In genomic region chr4:155250361-155251117, GRCm38 (mm10) we compare ENCODE assay signal across 8 mouse cellular contexts. TPM values are rescaled to one million over a fixed set of nuclear protein-coding genes. Genes with fewer than 3 reads are reported as not detected.
DNase-seq lines count a peak whose midpoint lies in the region; ATAC-seq lines count a peak whose summit lies in the region.

No protein-coding gene starts in this region.

- peak overlapping the region; percentile 93 for H3K4me2 ChIP-seq in heart, embryonic 12.5 days
- peak overlapping the region; percentile 93 for H3K4me2 ChIP-seq in kidney, embryonic 15.5 days

- ATAC-seq in heart, embryonic 12.5 days (ENCODE audit: insufficient number of reproducible peaks, low FRiP score) = no peak
- peak; percentile 22 for ATAC-seq in kidney, embryonic 15.5 days (replicated peaks; ENCODE audit: low FRiP score)
- peak; percentile 22 for ATAC-seq in megakaryocyte, adult 5-6 weeks (ENCODE audit: poor library complexity, severe bottlenecking)

- peaks cover 33% of the 10 kb centered on the region for H3K4me1 ChIP-seq in heart, embryonic 12.5 days (replicated peaks)
- peaks cover 54% of the 10 kb centered on the region for H3K4me1 ChIP-seq in kidney, embryonic 15.5 days

- peak overlapping the region; percentile 96 for H3K27ac ChIP-seq in heart, embryonic 12.5 days (ENCODE audit: poor library complexity, severe bottlenecking)
- peak overlapping the region; percentile 99 for H3K27ac ChIP-seq in kidney, embryonic 15.5 days

- H3K27me3 ChIP-seq in heart, embryonic 12.5 days (replicated peaks) = no peaks in the 10 kb centered on the region
- no peaks in the 10 kb centered on the region for H3K27me3 ChIP-seq in kidney, embryonic 15.5 days

- H3K9me3 ChIP-seq in heart, embryonic 12.5 days (replicated peaks) = no peaks in the 10 kb centered on the region
- no peaks in the 10 kb centered on the region for H3K9me3 ChIP-seq in kidney, embryonic 15.5 days (replicated peaks)

- DNase-seq in embryo, embryonic 10 days (ENCODE audit: low spot score) = peak; percentile 31
- no peak for DNase-seq in embryo, embryonic 9.5 days (ENCODE audit: extremely low spot score)
- peak; percentile 32 to 39 for DNase-seq in B cell, adult 2 months
- DNase-seq in cerebellum, adult 9-11 months = peak; percentile 80
- DNase-seq in adipocyte (ENCODE audit: low spot score) = no peak

- WGBS in heart, embryonic 12.5 days = 14% methylated on average over 23 of the region's 23 CpGs
- WGBS in kidney, embryonic 15.5 days = 11% methylated on average over 23 of the region's 23 CpGs

- peaks cover 14% of the 10 kb centered on the region for H3K36me3 ChIP-seq in heart, embryonic 12.5 days
- H3K36me3 ChIP-seq in kidney, embryonic 15.5 days = no peaks in the 10 kb centered on the region

- peak overlapping the region; percentile 82 for H3K9ac ChIP-seq in heart, embryonic 12.5 days
- peak overlapping the region; percentile 72 for H3K9ac ChIP-seq in kidney, embryonic 15.5 days

- H3K4me3 ChIP-seq in heart, embryonic 12.5 days = peak overlapping the region; percentile 59
- H3K4me3 ChIP-seq in kidney, embryonic 15.5 days (replicated peaks) = peak overlapping the region; percentile 68

RNA-seq across cellular contexts. Expression of gene Faap20, which starts 0.9 kb away (rescaled TPM):
- polyA plus RNA-seq in heart, embryonic 12.5 days (2016; fragmentation: Nextera tagmentation; extraction: Ambion mirVana) = 61.0 and 65.1 TPM in 2 replicates
- 66.2 and 68.8 TPM in 2 replicates for polyA plus RNA-seq in kidney, embryonic 15.5 days (2015; fragmentation: Nextera tagmentation; extraction: Ambion mirVana)
- total RNA-seq in megakaryocyte, adult 5-6 weeks (2015) = 32.6 and 34.2 TPM in 2 replicates
- total RNA-seq in megakaryocyte, adult 5-6 weeks (2017) = 11.7 and 18.3 TPM in 2 replicates

RNA-seq across cellular contexts. Expression of gene Ski, which starts 28.1 kb away (rescaled TPM):
- polyA plus RNA-seq in heart, embryonic 12.5 days (2016; fragmentation: Nextera tagmentation; extraction: Ambion mirVana) = 11.9 and 14.0 TPM in 2 replicates
- polyA plus RNA-seq in kidney, embryonic 15.5 days (2015; fragmentation: Nextera tagmentation; extraction: Ambion mirVana) = 14.7 and 16.9 TPM in 2 replicates
- total RNA-seq in megakaryocyte, adult 5-6 weeks (2015) = 41.5 and 42.9 TPM in 2 replicates
- total RNA-seq in megakaryocyte, adult 5-6 weeks (2017) = 12.4 and 13.3 TPM in 2 replicates

Comparison
In these comparisons a context has a peak if more than half of its experiments do, and no peak if none do; other contexts are left out.
1. DNase-seq: peak in embryo, embryonic 10 days (single experiment), B cell, adult 2 months (2 of 2) and cerebellum, adult 9-11 months (single experiment); none in embryo, embryonic 9.5 days (single experiment) and adipocyte (single experiment).